23 mouse cellular contexts compared by ENCODE assay signal in the genomic region with DNA sequence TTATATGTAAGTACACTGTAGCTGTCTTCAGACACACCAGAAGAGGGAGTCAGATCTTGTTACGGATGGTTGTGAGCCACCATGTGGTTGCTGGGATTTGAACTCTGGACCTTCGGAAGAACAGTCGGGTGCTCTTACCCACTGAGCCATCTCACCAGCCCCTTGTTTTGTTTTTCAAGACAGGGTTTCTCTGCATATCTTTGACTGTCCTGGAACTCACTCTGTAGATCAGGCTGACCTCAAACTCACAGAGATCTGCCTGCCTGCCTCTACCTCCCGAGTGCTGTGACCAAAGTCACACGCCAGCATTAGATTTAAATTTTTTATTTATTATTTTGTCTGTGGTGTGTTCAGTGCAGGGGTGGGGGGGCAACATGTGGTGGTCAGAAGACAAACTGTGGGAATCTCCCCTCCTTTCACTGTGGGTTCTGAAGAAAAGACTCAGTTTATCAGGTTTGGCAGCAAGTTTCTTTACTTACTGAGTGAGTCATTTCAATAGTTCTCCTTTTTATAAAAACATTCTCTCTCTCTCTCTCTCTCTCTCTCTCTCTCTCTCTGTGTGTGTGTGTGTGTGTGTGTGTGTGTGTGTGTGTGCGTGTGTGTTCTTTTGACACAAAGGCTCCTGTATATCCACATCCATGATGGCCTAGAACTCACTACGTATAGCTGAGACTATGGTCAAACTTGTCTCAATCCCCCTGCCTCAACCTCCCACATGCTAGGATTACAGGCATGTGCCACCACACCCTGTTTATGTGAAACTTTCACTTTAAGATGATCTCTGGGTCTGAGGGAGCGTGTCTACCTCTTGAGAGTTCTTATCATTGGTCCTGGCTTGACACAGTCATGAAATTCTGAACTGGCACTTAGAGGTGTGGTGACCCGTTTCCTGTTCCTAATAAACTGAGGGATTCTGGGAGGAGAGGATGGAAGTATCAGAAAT. TPM values are rescaled to one million over a fixed set of nuclear protein-coding genes. Genes with fewer than 3 reads are reported as not detected.
"Had no signal": no experiment of that assay in that cellular context is flagged by ENCODE, and none has a peak within 500 bp of the region (broad histone marks: within the 10 kb centered on the region; RNA-seq: fewer than 3 reads in every experiment).

No protein-coding gene starts in this region.

RNA-seq across cellular contexts. Expression of gene Hand1, which starts 14.1 kb away (rescaled TPM):
- total RNA-seq: heart, postnatal 14 days; heart, postnatal 25 days; heart, postnatal 36 days; hematopoietic stem cell, adult 5-6 weeks; hindbrain, postnatal 0 days; layer of hippocampus, adult 18-20 months; layer of hippocampus, adult 2 months; layer of hippocampus, adult 8-10 months; layer of hippocampus, postnatal 10 days; layer of hippocampus, postnatal 14 days; layer of hippocampus, postnatal 25 days; layer of hippocampus, postnatal 36 days; left cerebral cortex, adult 18-20 months; left cerebral cortex, adult 2 months; left cerebral cortex, adult 8-10 months; left cerebral cortex, postnatal 10 days had no signal
- polyA plus RNA-seq: hindbrain, embryonic 11.5 days; hindbrain, embryonic 13.5 days; hindbrain, embryonic 14.5 days; hindbrain, embryonic 15.5 days; hindbrain, embryonic 16.5 days; hindbrain, postnatal 0 days; inflammation-experienced regulatory T-cells, adult 6 months; kidney, embryonic 14.5 days had no signal
